Mouse (Mus musculus): Measurements from ENCODE around the gene Syt12. TPM values are rescaled to one million over a fixed set of nuclear protein-coding genes. Genes with fewer than 3 reads are reported as not detected.

The Syt12 gene
- polyA plus RNA-seq, 1 experiment from 2014 or later: 1.8 TPM

DNA sequence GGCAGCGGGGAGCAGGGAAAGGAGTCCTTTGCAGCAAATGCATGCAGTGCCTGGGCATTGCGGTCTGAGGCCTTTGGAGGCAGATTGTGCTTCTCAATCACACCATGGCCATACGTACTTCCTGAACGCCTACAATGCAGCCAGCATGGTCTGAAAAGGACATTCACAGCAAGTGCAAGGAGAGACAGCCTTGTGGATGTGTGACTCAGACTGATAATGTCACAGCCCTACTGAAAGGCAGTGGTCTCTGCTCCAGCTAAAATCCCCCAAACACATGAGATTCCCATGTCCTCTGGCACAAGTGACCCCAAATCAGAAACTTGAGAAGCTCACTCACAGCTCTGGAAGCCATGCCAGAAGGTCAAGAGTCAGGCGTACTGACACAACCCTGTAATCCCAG, 18.6 kb upstream of the Syt12 start:
- H3K4me2 ChIP-seq (ENCODE audit: low read depth): no peak overlapping the region
- 87% methylated on average over 5 of the region's 5 CpGs for WGBS
- H3K27ac ChIP-seq (ENCODE audit: low read depth, low read length): no peak overlapping the region
- H3K9ac ChIP-seq (ENCODE audit: low read length): no peak overlapping the region
- DNase-seq (ENCODE audit: low spot score) (no peak), ATAC-seq (ENCODE audit: insufficient read depth, low FRiP score, low TSS enrichment) (no peak)
- no peaks in the 10 kb centered on the region for H3K9me3 ChIP-seq (ENCODE audit: control insufficient read depth, low read length)
- no peaks in the 10 kb centered on the region for H3K27me3 ChIP-seq (ENCODE audit: control insufficient read depth, insufficient read depth, low read length)
- H3K4me3 ChIP-seq (ENCODE audit: low read depth, low read length): no peak overlapping the region
- H3K4me1 ChIP-seq (ENCODE audit: control insufficient read depth, insufficient read depth, low read length): peaks cover 6% of the 10 kb centered on the region; the same call in 1 of the 2 replicates
- H3K36me3 ChIP-seq (ENCODE audit: control insufficient read depth, insufficient read depth, low read length): no peaks in the 10 kb centered on the region

- Histone ChIP-seq H3K4me1 (ENCODE audit: control insufficient read depth, insufficient read depth, low read length) (peaks cover 6% of the 10 kb centered on the region; the same call in 1 of the 2 replicates), H3K4me3 (ENCODE audit: low read depth, low read length) (no peak overlapping the region), H3K9me3 (ENCODE audit: control insufficient read depth, low read length) (no peaks in the 10 kb centered on the region), H3K4me2 (ENCODE audit: low read depth) (no peak overlapping the region), H3K9ac (ENCODE audit: low read length) (no peak overlapping the region), H3K27me3 (ENCODE audit: control insufficient read depth, insufficient read depth, low read length) (no peaks in the 10 kb centered on the region), H3K27ac (ENCODE audit: low read depth, low read length) (no peak overlapping the region), H3K36me3 (ENCODE audit: control insufficient read depth, insufficient read depth, low read length) (no peaks in the 10 kb centered on the region)
- WGBS: 78% methylated on average over 7 of the region's 7 CpGs
- ATAC-seq (ENCODE audit: insufficient read depth, low FRiP score, low TSS enrichment) (no peak), DNase-seq (ENCODE audit: low spot score) (no peak)
Measured at GRCm38 (mm10) chr19:4494707-4495106, 17.5 kb upstream of the Syt12 start.

- H3K27me3 ChIP-seq (ENCODE audit: control insufficient read depth, insufficient read depth, low read length): no peaks in the 10 kb centered on the region
Measured at GRCm38 (mm10) chr19:4492526-4493296, 15.5 kb upstream of the Syt12 start.

GRCm38 (mm10) chr19:4491080-4491695, 13.9 kb upstream of the Syt12 start:
- no peak overlapping the region for H3K9ac ChIP-seq (ENCODE audit: low read length)
- H3K27me3 ChIP-seq (ENCODE audit: control insufficient read depth, insufficient read depth, low read length): no peaks in the 10 kb centered on the region
- DNase-seq (ENCODE audit: low spot score) (no peak), ATAC-seq (ENCODE audit: insufficient read depth, low FRiP score, low TSS enrichment) (no peak)
- no peaks in the 10 kb centered on the region for H3K4me1 ChIP-seq (ENCODE audit: control insufficient read depth, insufficient read depth, low read length)
- no peak overlapping the region for H3K4me2 ChIP-seq (ENCODE audit: low read depth)
- no peaks in the 10 kb centered on the region for H3K9me3 ChIP-seq (ENCODE audit: control insufficient read depth, low read length)
- H3K4me3 ChIP-seq (ENCODE audit: low read depth, low read length): no peak overlapping the region
- WGBS: 62% methylated on average over 10 of the region's 10 CpGs
- no peak overlapping the region for H3K27ac ChIP-seq (ENCODE audit: low read depth, low read length)
- no peaks in the 10 kb centered on the region for H3K36me3 ChIP-seq (ENCODE audit: control insufficient read depth, insufficient read depth, low read length)

More at GRCm38 (mm10) chr19:4492526-4493296, 15.5 kb upstream of the Syt12 start:
- H3K4me3 ChIP-seq (ENCODE audit: low read depth, low read length): no peak overlapping the region
- H3K4me2 ChIP-seq (ENCODE audit: low read depth): no peak overlapping the region
- DNase-seq (ENCODE audit: low spot score): no peak
- no peak overlapping the region for H3K27ac ChIP-seq (ENCODE audit: low read depth, low read length)
- no peak overlapping the region for H3K9ac ChIP-seq (ENCODE audit: low read length)
- peaks cover 2% of the 10 kb centered on the region; the same call in 1 of the 2 replicates for H3K4me1 ChIP-seq (ENCODE audit: control insufficient read depth, insufficient read depth, low read length)
- no peak for ATAC-seq (ENCODE audit: insufficient read depth, low FRiP score, low TSS enrichment)
- no peaks in the 10 kb centered on the region for H3K9me3 ChIP-seq (ENCODE audit: control insufficient read depth, low read length)
- H3K36me3 ChIP-seq (ENCODE audit: control insufficient read depth, insufficient read depth, low read length): no peaks in the 10 kb centered on the region
- 60% methylated on average over 9 of the region's 9 CpGs for WGBS

DNA sequence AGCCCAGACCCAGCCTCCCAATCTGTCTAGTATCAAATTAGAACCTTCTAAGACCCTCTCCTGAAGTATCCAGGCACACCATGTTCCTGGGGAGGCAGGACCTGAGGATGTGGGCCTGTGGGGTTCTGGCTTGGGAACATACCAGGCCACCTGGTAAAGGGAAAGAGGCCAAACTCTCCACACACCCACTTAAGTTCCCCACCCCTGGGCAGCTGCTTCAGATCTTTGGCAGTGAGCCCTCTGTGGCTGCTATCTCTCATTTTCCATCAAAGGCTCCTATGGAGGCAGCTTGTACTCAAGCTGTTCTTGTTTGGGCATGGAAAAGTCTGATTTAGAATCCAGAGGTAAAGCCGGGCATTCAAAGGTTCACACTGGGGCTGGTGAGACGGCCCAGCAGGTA, 10.6 kb upstream of the Syt12 start:
- DNase-seq (ENCODE audit: low spot score) (no peak), ATAC-seq (ENCODE audit: insufficient read depth, low FRiP score, low TSS enrichment) (no peak)
- Histone ChIP-seq H3K4me2 (ENCODE audit: low read depth) (no peak overlapping the region), H3K27me3 (ENCODE audit: control insufficient read depth, insufficient read depth, low read length) (no peaks in the 10 kb centered on the region), H3K27ac (ENCODE audit: low read depth, low read length) (no peak overlapping the region), H3K4me3 (ENCODE audit: low read depth, low read length) (no peak overlapping the region), H3K36me3 (ENCODE audit: control insufficient read depth, insufficient read depth, low read length) (no peaks in the 10 kb centered on the region), H3K9me3 (ENCODE audit: control insufficient read depth, low read length) (no peaks in the 10 kb centered on the region), H3K4me1 (ENCODE audit: control insufficient read depth, insufficient read depth, low read length) (no peaks in the 10 kb centered on the region), H3K9ac (ENCODE audit: low read length) (no peak overlapping the region)
- 70% methylated on average over 2 of the region's 2 CpGs for WGBS

DNA sequence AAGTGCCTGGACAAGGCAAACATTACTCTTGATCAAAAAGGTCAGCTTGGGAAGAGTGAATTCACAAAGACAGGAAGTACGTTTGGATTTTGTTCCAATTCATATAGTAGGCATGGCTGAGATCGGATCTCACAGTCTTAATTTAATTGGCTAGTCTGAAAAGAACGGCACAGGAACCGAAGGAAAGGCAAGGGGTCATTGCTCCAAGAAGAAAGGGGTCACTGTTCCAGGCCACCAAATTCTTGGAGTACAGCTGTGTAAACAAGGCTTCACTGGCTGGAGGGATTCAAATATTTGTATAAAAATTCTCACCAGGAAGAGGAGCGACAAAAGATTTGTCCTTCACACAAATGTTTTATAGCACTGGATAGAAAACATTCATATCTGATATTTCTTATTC, 7.8 kb upstream of the Syt12 start:
- Histone ChIP-seq H3K9ac (ENCODE audit: low read length) (no peak overlapping the region), H3K4me1 (ENCODE audit: control insufficient read depth, insufficient read depth, low read length) (no peaks in the 10 kb centered on the region), H3K4me3 (ENCODE audit: low read depth, low read length) (no peak overlapping the region), H3K27me3 (ENCODE audit: control insufficient read depth, insufficient read depth, low read length) (no peaks in the 10 kb centered on the region), H3K27ac (ENCODE audit: low read depth, low read length) (no peak overlapping the region), H3K9me3 (ENCODE audit: control insufficient read depth, low read length) (no peaks in the 10 kb centered on the region), H3K36me3 (ENCODE audit: control insufficient read depth, insufficient read depth, low read length) (no peaks in the 10 kb centered on the region), H3K4me2 (ENCODE audit: low read depth) (no peak overlapping the region)
- ATAC-seq (ENCODE audit: insufficient read depth, low FRiP score, low TSS enrichment) (no peak), DNase-seq (ENCODE audit: low spot score) (no peak)
- 42% methylated on average over 5 of the region's 5 CpGs for WGBS

- Histone ChIP-seq H3K4me1 (ENCODE audit: control insufficient read depth, insufficient read depth, low read length) (no peaks in the 10 kb centered on the region), H3K4me3 (ENCODE audit: low read depth, low read length) (no peak overlapping the region), H3K27me3 (ENCODE audit: control insufficient read depth, insufficient read depth, low read length) (peaks cover 1% of the 10 kb centered on the region), H3K36me3 (ENCODE audit: control insufficient read depth, insufficient read depth, low read length) (no peaks in the 10 kb centered on the region), H3K27ac (ENCODE audit: low read depth, low read length) (no peak overlapping the region), H3K4me2 (ENCODE audit: low read depth) (no peak overlapping the region), H3K9ac (ENCODE audit: low read length) (no peak overlapping the region), H3K9me3 (ENCODE audit: control insufficient read depth, low read length) (no peaks in the 10 kb centered on the region)
- ATAC-seq (ENCODE audit: insufficient read depth, low FRiP score, low TSS enrichment) (no peak), DNase-seq (ENCODE audit: low spot score) (no peak)
- 97% methylated on average over 3 of the region's 3 CpGs for WGBS
Measured at GRCm38 (mm10) chr19:4482111-4482859, 5.0 kb upstream of the Syt12 start.

- WGBS: 47% methylated on average over 4 of the region's 4 CpGs
- Histone ChIP-seq H3K27ac (ENCODE audit: low read depth, low read length) (no peak overlapping the region), H3K27me3 (ENCODE audit: control insufficient read depth, insufficient read depth, low read length) (peaks cover 11% of the 10 kb centered on the region), H3K9me3 (ENCODE audit: control insufficient read depth, low read length) (no peaks in the 10 kb centered on the region), H3K36me3 (ENCODE audit: control insufficient read depth, insufficient read depth, low read length) (no peaks in the 10 kb centered on the region), H3K4me2 (ENCODE audit: low read depth) (no peak overlapping the region), H3K4me1 (ENCODE audit: control insufficient read depth, insufficient read depth, low read length) (no peaks in the 10 kb centered on the region), H3K9ac (ENCODE audit: low read length) (no peak overlapping the region), H3K4me3 (ENCODE audit: low read depth, low read length) (no peak overlapping the region)
- DNase-seq (ENCODE audit: low spot score) (no peak), ATAC-seq (ENCODE audit: insufficient read depth, low FRiP score, low TSS enrichment) (no peak)
Measured at GRCm38 (mm10) chr19:4481326-4481725, 4.1 kb upstream of the Syt12 start.

All from neural tube, embryonic 11.5 days (tissue).